In genomic region chr13:68773599-68774211, GRCm38 (mm10) we compare ENCODE assay signal across 17 mouse cellular contexts.
A peak's percentile ranks its signal among the peaks of the same experiment; 100 is the strongest.
DNase-seq lines count a peak whose midpoint lies in the region; ATAC-seq and TF ChIP-seq lines count a peak whose summit lies in the region.
"Had no signal": no experiment of that assay in that cellular context is flagged by ENCODE, and none has a peak within 500 bp of the region (broad histone marks: within the 10 kb centered on the region; RNA-seq: fewer than 3 reads in every experiment).

No protein-coding gene starts in this region.

- H3K27me3 ChIP-seq in kidney, embryonic 16.5 days (ENCODE audit: insufficient read depth, low read length): no peaks in the 10 kb centered on the region
- no peaks in the 10 kb centered on the region for H3K27me3 ChIP-seq in kidney, adult 2 months (replicated peaks; ENCODE audit: control insufficient read depth, insufficient read depth, low read length)
- H3K27me3 ChIP-seq: embryonic facial prominence, embryonic 12.5 days; limb, embryonic 15.5 days had no signal

- peak; percentile 70 for ATAC-seq in kidney, embryonic 16.5 days (ENCODE audit: low FRiP score, low TSS enrichment)
- ATAC-seq: intestine, embryonic 16.5 days had no signal

- intact Hi-C loops in gastrocnemius, adult 2 months (cut with DNase I): no loop called here

- H3K9me3 ChIP-seq in kidney, embryonic 16.5 days (ENCODE audit: low read length): no peaks in the 10 kb centered on the region
- H3K9me3 ChIP-seq: embryonic facial prominence, embryonic 12.5 days; forebrain, embryonic 10.5 days; limb, embryonic 15.5 days; midbrain, embryonic 10.5 days had no signal

- no peak overlapping the region for H3K9ac ChIP-seq in kidney, embryonic 16.5 days (replicated peaks; ENCODE audit: low read length)
- H3K9ac ChIP-seq: embryonic facial prominence, embryonic 12.5 days; hindbrain, embryonic 14.5 days; limb, embryonic 15.5 days had no signal

- no peak for DNase-seq in gastrocnemius, adult 2 months
- DNase-seq in gastrocnemius, postnatal 4 days (ENCODE audit: low spot score in 2 of 2): no peak
- DNase-seq in kidney, adult 2 months: no peak
- DNase-seq in fibroblast of lung, adult 2 months (ENCODE audit: low read depth): peak; percentile 31
- DNase-seq in lung, postnatal 25 days (ENCODE audit: low spot score): peak; percentile 42
- no peak for DNase-seq in cerebellum, adult 18-20 months
- DNase-seq: cerebellum, postnatal 36 days; layer of hippocampus, postnatal 36 days; right cerebral cortex, adult 18-20 months; thymus, adult 2 months had no signal

- H3K4me3 ChIP-seq in gastrocnemius, adult 2 months: no peak overlapping the region
- no peak overlapping the region for H3K4me3 ChIP-seq in kidney, embryonic 16.5 days (ENCODE audit: low read length)
- no peak overlapping the region for H3K4me3 ChIP-seq in kidney, adult 2 months (ENCODE audit: insufficient read depth, low read depth, low read length)
- H3K4me3 ChIP-seq: embryonic facial prominence, embryonic 12.5 days; forebrain, embryonic 10.5 days; limb, embryonic 15.5 days; midbrain, embryonic 10.5 days had no signal

- H3K4me2 ChIP-seq in kidney, embryonic 16.5 days (replicated peaks; ENCODE audit: low read depth, low read length): no peak overlapping the region
- H3K4me2 ChIP-seq: embryonic facial prominence, embryonic 12.5 days; hindbrain, embryonic 14.5 days; limb, embryonic 15.5 days had no signal

- H3K27ac ChIP-seq in gastrocnemius, adult 2 months: peak overlapping the region; percentile 12; the same call in 1 of the 2 replicates
- no peak overlapping the region for H3K27ac ChIP-seq in kidney, embryonic 16.5 days (ENCODE audit: low read length)
- no peak overlapping the region for H3K27ac ChIP-seq in kidney, adult 2 months (ENCODE audit: insufficient read depth, low read depth, low read length)
- H3K27ac ChIP-seq: embryonic facial prominence, embryonic 12.5 days; forebrain, embryonic 10.5 days; hindbrain, embryonic 14.5 days; limb, embryonic 15.5 days; midbrain, embryonic 10.5 days had no signal

- no peaks in the 10 kb centered on the region for H3K36me3 ChIP-seq in kidney, embryonic 16.5 days (ENCODE audit: insufficient read depth, low read length)
- H3K36me3 ChIP-seq in kidney, adult 2 months (ENCODE audit: control insufficient read depth, insufficient read depth, low read length): no peaks in the 10 kb centered on the region
- H3K36me3 ChIP-seq: embryonic facial prominence, embryonic 12.5 days; forebrain, embryonic 10.5 days; limb, embryonic 15.5 days; midbrain, embryonic 10.5 days had no signal

- WGBS in kidney, embryonic 16.5 days: 29% methylated on average over 2 of the region's 2 CpGs
- WGBS in kidney, adult 2 months: 29% methylated on average over 2 of the region's 2 CpGs

- no peak for TF ChIP-seq POLR2A in kidney, adult 2 months (IDR thresholded peaks at IDR 0.05; ENCODE audit: low read depth, low read length)

- no peaks in the 10 kb centered on the region for H3K4me1 ChIP-seq in kidney, embryonic 16.5 days (ENCODE audit: insufficient read depth, low read length)
- no peaks in the 10 kb centered on the region for H3K4me1 ChIP-seq in kidney, adult 2 months (ENCODE audit: control insufficient read depth, insufficient read depth, low read length)
- H3K4me1 ChIP-seq: embryonic facial prominence, embryonic 12.5 days; forebrain, embryonic 10.5 days; limb, embryonic 15.5 days; midbrain, embryonic 10.5 days had no signal

- no peak for TF ChIP-seq CTCF in gastrocnemius, adult 2 months (IDR thresholded peaks at IDR 0.05)
- TF ChIP-seq CTCF in kidney, adult 2 months (conservative IDR thresholded peaks at IDR 0.05; ENCODE audit: insufficient read depth, insufficient read length, low read depth, low read length): no peak

Comparison
In these comparisons a context has a peak if more than half of its experiments do, and no peak if none do; other contexts are left out.
1. DNase-seq: peak in fibroblast of lung, adult 2 months (single experiment) and lung, postnatal 25 days (single experiment); none in gastrocnemius, adult 2 months (single experiment), gastrocnemius, postnatal 4 days (0 of 2), kidney, adult 2 months (single experiment) and cerebellum, adult 18-20 months (0 of 2).